Mouse (Mus musculus) olfactory bulb, adult 2 months (tissue): ENCODE measurements around the gene Adcyap1r1.

Experiments
- CTCF ChIP-seq: fragments of 200-500 bp; IDR thresholded peaks from 2 replicates; pipeline ENCODE4 v1.5.1; 2012; ENCODE audit warnings: low read depth, mild to moderate bottlenecking, low read length, moderate library complexity; ENCODE audit not compliant: insufficient read depth
- POLR2A ChIP-seq: fragments of 200-500 bp; IDR thresholded peaks from 2 replicates; pipeline ENCODE4 v1.6.1; 2012; ENCODE audit warnings: mild to moderate bottlenecking, low read depth, low read length, moderate library complexity; ENCODE audit not compliant: insufficient read depth

- TF ChIP-seq POLR2A (no peak), CTCF (no peak)
Observed at GRCm38 (mm10) chr6:55485216-55485615, 33.4 kb downstream of the Adcyap1r1 start.
